Mouse (Mus musculus): ENCODE measurements at regions not wholly inside any gene's neighbourhood (a gene's known extent, or its start where the extent isn't known, plus 50 kb on each side); places are given as distances from the start of the nearest gene placed in this dataset.

DNA sequence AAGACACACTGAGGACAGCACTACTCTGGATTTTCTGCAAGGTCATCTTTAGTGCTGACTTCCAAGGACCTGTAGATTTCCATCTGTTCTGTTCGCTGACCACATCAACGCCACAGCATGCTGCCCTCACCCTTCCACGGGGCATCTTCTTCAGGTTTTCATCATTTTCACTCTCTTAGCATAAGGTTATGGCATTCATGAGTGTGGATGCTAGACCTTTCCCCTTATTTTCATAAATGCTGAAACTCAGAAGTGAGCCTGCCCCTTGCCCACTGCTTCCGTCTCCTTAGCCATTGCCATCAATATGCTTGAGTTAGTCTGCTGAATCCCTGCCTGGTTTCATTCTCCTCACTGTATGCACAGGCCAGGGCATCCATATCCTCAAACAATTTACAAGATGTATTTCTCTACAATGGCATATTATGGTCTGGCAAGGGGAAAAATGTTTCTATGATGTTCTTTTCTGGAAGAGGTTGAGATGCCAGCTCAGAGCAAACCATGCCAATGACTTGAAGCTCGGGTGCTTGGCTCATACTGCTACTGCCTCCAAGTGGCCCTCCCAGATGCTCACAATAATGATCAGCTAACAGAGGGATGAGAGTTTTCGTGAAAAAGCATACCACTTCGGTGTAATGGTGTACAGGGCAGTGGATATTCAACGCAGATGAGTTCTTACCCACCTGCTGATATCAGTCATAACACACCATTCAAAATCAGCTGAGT lies 324.6 kb downstream of the Ppp3ca start:
- peak; percentile 53 for TF ChIP-seq CTCF (conservative IDR thresholded peaks at IDR 0.05; ENCODE audit: insufficient read depth, insufficient read length, low read depth, low read length)
- no peak for TF ChIP-seq POLR2A (IDR thresholded peaks at IDR 0.05; ENCODE audit: low read depth, low read length)

Measured in kidney, adult 2 months (tissue).